10 mouse cellular contexts compared by ENCODE assay signal in the genomic region with DNA sequence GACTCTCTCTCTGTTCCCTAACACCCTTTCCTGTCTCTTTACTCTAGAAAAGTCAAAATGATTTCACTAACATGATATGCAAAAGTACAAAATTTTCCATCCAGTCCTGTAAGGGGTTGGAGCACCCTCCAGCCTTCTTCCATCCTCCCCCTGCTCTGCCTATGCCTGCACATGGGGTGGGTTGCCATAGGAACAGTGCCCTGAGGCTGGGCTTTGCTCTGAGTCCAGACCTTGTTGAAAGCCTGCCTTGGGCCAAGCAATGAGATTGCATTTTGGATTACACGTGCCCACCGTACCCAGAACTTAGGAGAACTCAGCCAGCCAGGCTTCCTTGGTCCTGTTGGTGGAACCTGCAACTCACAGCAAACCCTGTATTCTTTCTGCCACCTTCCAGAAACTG. TPM values are rescaled to one million over a fixed set of nuclear protein-coding genes. Genes with fewer than 3 reads are reported as not detected.
DNase-seq lines count a peak whose midpoint lies in the region; ATAC-seq and TF ChIP-seq lines count a peak whose summit lies in the region.
"Had no signal": no experiment of that assay in that cellular context is flagged by ENCODE, and none has a peak within 500 bp of the region (broad histone marks: within the 10 kb centered on the region; RNA-seq: fewer than 3 reads in every experiment).

No protein-coding gene starts in this region.

- H3K4me3 ChIP-seq in lung, embryonic 16.5 days (ENCODE audit: low read length): no peak overlapping the region
- no peak overlapping the region for H3K4me3 ChIP-seq in hindbrain, postnatal 0 days (ENCODE audit: low read length)
- no peak overlapping the region for H3K4me3 ChIP-seq in stomach, postnatal 0 days (ENCODE audit: low read depth, low read length)

- no peak for TF ChIP-seq EP300 in stomach, postnatal 0 days (optimal IDR thresholded peaks at IDR 0.05)

- H3K9ac ChIP-seq in lung, embryonic 16.5 days (ENCODE audit: low read length): no peak overlapping the region
- H3K9ac ChIP-seq in hindbrain, postnatal 0 days (replicated peaks; ENCODE audit: low read length): no peak overlapping the region
- no peak overlapping the region for H3K9ac ChIP-seq in stomach, postnatal 0 days (ENCODE audit: low read length)

- peaks cover 36% of the 10 kb centered on the region for H3K4me1 ChIP-seq in lung, embryonic 16.5 days (replicated peaks; ENCODE audit: control insufficient read depth, insufficient read depth, low read length)
- peaks cover 23% of the 10 kb centered on the region for H3K4me1 ChIP-seq in hindbrain, postnatal 0 days (ENCODE audit: insufficient read depth, low read length)
- H3K4me1 ChIP-seq in stomach, postnatal 0 days (replicated peaks; ENCODE audit: control insufficient read depth, insufficient read depth): peaks cover 3% of the 10 kb centered on the region; the same call in 1 of the 2 replicates

- peak; percentile 45; the same call in 1 of the 2 replicates for ATAC-seq in lung, embryonic 16.5 days (ENCODE audit: low read depth)
- peak; percentile 77 for ATAC-seq in hindbrain, postnatal 0 days
- no peak; the same call in 1 of the 2 replicates for ATAC-seq in stomach, postnatal 0 days (ENCODE audit: low FRiP score, low TSS enrichment)

- no peak overlapping the region for H3K27ac ChIP-seq in lung, embryonic 16.5 days (ENCODE audit: low read length)
- peak overlapping the region; percentile 29; the same call in 1 of the 2 replicates for H3K27ac ChIP-seq in hindbrain, postnatal 0 days
- peak overlapping the region; percentile 73 for H3K27ac ChIP-seq in stomach, postnatal 0 days (replicated peaks)

- DNase-seq in cerebellum, postnatal 14 days: peak; percentile 76 to 80
- DNase-seq in cerebellum, adult 11 months: no peak
- DNase-seq in lung, postnatal 10 days: no peak
- DNase-seq in hindbrain, postnatal 0 days (ENCODE audit: low spot score): peak; percentile 75
- no peak for DNase-seq in stomach, postnatal 0 days (ENCODE audit: low spot score)
- DNase-seq in lung, postnatal 36 days: no peak
- DNase-seq in heart, adult 11 months: no peak
- DNase-seq: cerebellum, adult 9-11 months; heart, postnatal 14 days had no signal

- H3K4me2 ChIP-seq in lung, embryonic 16.5 days (ENCODE audit: low read depth, low read length): no peak overlapping the region
- H3K4me2 ChIP-seq in hindbrain, postnatal 0 days (ENCODE audit: low read depth, low read length): no peak overlapping the region
- no peak overlapping the region for H3K4me2 ChIP-seq in stomach, postnatal 0 days (replicated peaks; ENCODE audit: low read depth)

- H3K36me3 ChIP-seq in lung, embryonic 16.5 days (ENCODE audit: control insufficient read depth, insufficient read depth, low read length): no peaks in the 10 kb centered on the region
- H3K36me3 ChIP-seq in hindbrain, postnatal 0 days (ENCODE audit: insufficient read depth, low read length): no peaks in the 10 kb centered on the region
- no peaks in the 10 kb centered on the region for H3K36me3 ChIP-seq in stomach, postnatal 0 days (ENCODE audit: control insufficient read depth, insufficient read depth, low read length)

- no peaks in the 10 kb centered on the region for H3K9me3 ChIP-seq in lung, embryonic 16.5 days (ENCODE audit: control insufficient read depth, low read length)
- no peaks in the 10 kb centered on the region for H3K9me3 ChIP-seq in hindbrain, postnatal 0 days (ENCODE audit: low read length)
- H3K9me3 ChIP-seq in stomach, postnatal 0 days (ENCODE audit: control insufficient read depth, low read length): no peaks in the 10 kb centered on the region

- 48% methylated on average over 2 of the region's 2 CpGs for WGBS in lung, embryonic 16.5 days
- 26% methylated on average over 2 of the region's 2 CpGs for WGBS in hindbrain, postnatal 0 days
- 44% methylated on average over 2 of the region's 2 CpGs for WGBS in stomach, postnatal 0 days

- H3K27me3 ChIP-seq in lung, embryonic 16.5 days (ENCODE audit: control insufficient read depth, insufficient read depth, low read depth, low read length): no peaks in the 10 kb centered on the region
- H3K27me3 ChIP-seq in hindbrain, postnatal 0 days (ENCODE audit: insufficient read depth, low read length): no peaks in the 10 kb centered on the region
- no peaks in the 10 kb centered on the region for H3K27me3 ChIP-seq in stomach, postnatal 0 days (ENCODE audit: control insufficient read depth, insufficient read depth, low read length)

- no peak for TF ChIP-seq CTCF in hindbrain, postnatal 0 days (IDR thresholded peaks at IDR 0.05; ENCODE audit: low read depth)
- no peak for TF ChIP-seq CTCF in stomach, postnatal 0 days (IDR thresholded peaks at IDR 0.05; ENCODE audit: low read depth)

RNA-seq across cellular contexts. Expression of a gene that starts 48.5 kb away (rescaled TPM):
- 49.5 and 50.4 TPM in 2 replicates for polyA plus RNA-seq in lung, embryonic 16.5 days (2015; fragmentation: Nextera tagmentation; extraction: Ambion mirVana)
- 62.6 and 78.9 TPM in 2 replicates for total RNA-seq in hindbrain, postnatal 0 days (2014; rRNA removed)
- 31.5 and 34.8 TPM in 2 replicates for polyA plus RNA-seq in hindbrain, postnatal 0 days (2015; fragmentation: Nextera tagmentation; extraction: Ambion mirVana)
- 25.1 and 26.1 TPM in 2 replicates for polyA plus RNA-seq in stomach, postnatal 0 days (2015; fragmentation: Nextera tagmentation; extraction: Ambion mirVana)

Comparison
In these comparisons a context has a peak if more than half of its experiments do, and no peak if none do; other contexts are left out.
1. DNase-seq: peak in cerebellum, postnatal 14 days (2 of 2) and hindbrain, postnatal 0 days (single experiment); none in cerebellum, adult 11 months (single experiment), lung, postnatal 10 days (single experiment), stomach, postnatal 0 days (single experiment), lung, postnatal 36 days (single experiment) and heart, adult 11 months (single experiment).